Mouse (Mus musculus) thymus, adult 2 months (tissue): ENCODE measurements at regions not wholly inside any gene's neighbourhood (a gene's known extent, or its start where the extent isn't known, plus 50 kb on each side); places are given as distances from the start of the nearest gene placed in this dataset.
A peak's percentile ranks its signal among the peaks of the same experiment; 100 is the strongest.

ENCODE experiments used
- DNase-seq: peaks from one replicate; pipeline ENCODE4 v3.0.0; 2021
- H3K27ac ChIP-seq: fragments of 200-500 bp; 2 replicates; pipeline ENCODE4 v1.5.1; 2012; ENCODE audit warnings: low read length, control low read depth; ENCODE audit not compliant: control insufficient read depth, insufficient read depth
- H3K27me3 ChIP-seq: fragments of 200-500 bp; 2 replicates; pipeline ENCODE4 v1.6.1; 2012; ENCODE audit warnings: mild to moderate bottlenecking, low read length, moderate library complexity, mixed read lengths; ENCODE audit not compliant: control insufficient read depth, insufficient read depth
- H3K36me3 ChIP-seq: fragments of 200-500 bp; 2 replicates; pipeline ENCODE4 v1.6.1; 2012; ENCODE audit warnings: mild to moderate bottlenecking, low read length, moderate library complexity; ENCODE audit not compliant: control insufficient read depth, insufficient read depth
- H3K4me1 ChIP-seq: fragments of 200-500 bp; replicated peaks from 2 replicates; pipeline ENCODE4 v1.6.1; 2012; ENCODE audit warnings: low read length; ENCODE audit not compliant: control insufficient read depth, insufficient read depth
- H3K4me3 ChIP-seq: fragments of 200-500 bp; 2 replicates; pipeline ENCODE4 v1.5.1; 2012; ENCODE audit warnings: mild to moderate bottlenecking, low read length, control low read depth, moderate library complexity; ENCODE audit not compliant: control insufficient read depth, insufficient read depth
- CTCF ChIP-seq: fragments of 200-500 bp; IDR thresholded peaks from 2 replicates; pipeline ENCODE4 v1.5.1; 2012; ENCODE audit warnings: mild to moderate bottlenecking, control low read depth, low read length, moderate library complexity, borderline replicate concordance; ENCODE audit not compliant: control insufficient read depth, poor library complexity, insufficient read depth; ENCODE audit errors: extremely low read depth
- POLR2A ChIP-seq: fragments of 200-500 bp; IDR thresholded peaks from 2 replicates; pipeline ENCODE4 v1.6.1; 2012; ENCODE audit warnings: mild to moderate bottlenecking, low read length, control low read depth, moderate library complexity; ENCODE audit not compliant: control insufficient read depth, poor library complexity, insufficient read depth; ENCODE audit errors: extremely low read depth
- WGBS: fragments of 180-500 bp; shearing (Covaris S2); methylation state at CpG from one replicate; pipeline ENCODE4 v1.1.7; 2018; 5-methylcytosine and 5-hydroxymethylcytosine counted together

DNA sequence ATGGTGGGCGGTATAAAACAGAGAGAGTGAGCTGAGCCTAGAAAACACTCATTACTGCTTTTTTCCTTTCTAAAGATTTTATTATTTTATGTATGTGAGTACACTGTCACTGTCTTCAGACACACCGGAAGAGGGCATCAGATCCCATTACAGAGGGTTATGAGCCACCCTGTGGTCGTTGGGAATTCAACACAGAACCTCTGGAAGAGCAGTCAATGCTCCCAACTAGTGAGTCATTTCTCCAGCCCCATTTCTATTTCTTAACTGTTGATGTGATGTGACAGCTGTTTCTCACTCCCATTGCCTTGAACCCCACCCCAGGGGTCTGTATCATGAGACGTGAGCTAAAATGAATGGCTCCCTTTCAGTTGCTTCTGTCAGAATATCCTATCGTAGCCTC lies 82.6 kb upstream of the Haao start:
- no peak for DNase-seq
- TF ChIP-seq POLR2A (no peak), CTCF (no peak)
- Histone ChIP-seq H3K27ac (no peak overlapping the region), H3K4me3 (no peak overlapping the region), H3K36me3 (no peaks in the 10 kb centered on the region), H3K4me1 (peaks cover 6% of the 10 kb centered on the region), H3K27me3 (no peaks in the 10 kb centered on the region)
- 90% methylated on average over 5 of the region's 5 CpGs for WGBS

DNA sequence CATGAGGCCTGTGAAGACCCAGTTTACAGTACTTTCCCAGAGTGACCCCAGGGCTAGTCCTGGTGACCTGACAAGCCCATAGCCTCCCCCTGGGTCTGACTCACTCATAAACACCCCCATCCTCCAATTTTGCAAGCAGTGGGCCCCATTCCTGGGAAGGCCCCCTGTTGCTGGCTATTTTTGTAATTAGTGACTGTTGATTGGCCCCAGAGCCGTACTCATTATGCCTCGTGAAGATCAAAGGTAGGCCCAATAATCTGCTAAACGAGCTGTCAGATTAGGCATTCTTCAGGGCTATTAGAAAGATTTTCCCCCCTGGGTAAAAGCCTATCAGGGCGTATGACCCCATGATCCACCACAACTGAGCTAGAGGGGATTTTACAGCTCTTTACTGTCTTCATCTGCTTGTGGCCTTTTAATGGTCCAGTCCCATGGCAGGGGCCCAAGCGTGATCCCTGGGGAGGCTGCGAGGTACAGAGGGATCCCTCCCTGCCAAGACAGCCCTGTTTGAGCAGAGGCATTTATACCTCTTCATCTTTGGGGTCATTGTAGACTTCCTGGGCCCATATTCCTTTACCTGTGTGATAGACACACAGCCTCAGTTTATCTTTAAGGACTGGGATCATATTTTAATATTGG lies 80.1 kb upstream of the Haao start:
- no peak for TF ChIP-seq POLR2A
- TF ChIP-seq CTCF = no peak
- no peak overlapping the region for H3K4me3 ChIP-seq
- H3K27me3 ChIP-seq = no peaks in the 10 kb centered on the region
- H3K36me3 ChIP-seq = no peaks in the 10 kb centered on the region
- no peak overlapping the region for H3K27ac ChIP-seq
- H3K4me1 ChIP-seq = no peaks in the 10 kb centered on the region
- 95% methylated on average over 6 of the region's 6 CpGs for WGBS
- DNase-seq = no peak

DNA sequence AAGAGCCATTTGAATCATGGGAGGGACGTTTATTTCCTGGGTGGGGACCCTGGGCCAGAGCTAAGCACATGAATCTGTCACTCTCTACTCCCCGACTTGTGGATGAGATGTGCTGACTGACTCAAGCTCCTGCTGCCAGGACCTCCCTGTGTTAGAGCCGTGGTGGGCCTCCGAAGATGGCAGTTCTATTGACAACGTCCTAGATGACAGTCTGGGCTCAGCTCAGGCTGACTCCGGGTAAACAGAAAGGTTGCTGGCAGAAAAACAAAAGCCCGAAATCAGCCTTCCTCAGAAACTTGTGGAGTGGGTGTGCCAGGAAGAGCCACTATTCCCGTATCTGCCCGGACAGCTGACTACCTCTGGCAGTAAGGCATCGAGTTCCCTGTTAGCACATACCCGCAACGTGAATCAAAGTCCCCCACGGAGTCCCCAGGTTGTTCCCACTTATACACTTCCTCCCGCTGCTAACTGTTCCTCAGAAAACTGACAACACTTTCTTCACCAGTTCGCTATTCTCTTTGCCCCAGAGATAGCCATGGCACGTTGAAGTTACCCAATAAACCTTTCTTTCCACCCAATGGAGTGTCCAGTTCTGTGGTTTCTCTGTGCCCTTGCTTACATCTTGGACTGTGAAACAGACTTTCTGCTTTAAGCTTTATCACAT lies 76.6 kb upstream of the Haao start:
- TF ChIP-seq POLR2A (no peak), CTCF (no peak)
- peaks cover 5% of the 10 kb centered on the region; the same call in 1 of the 2 replicates for H3K4me1 ChIP-seq
- no peak overlapping the region for H3K4me3 ChIP-seq
- no peak for DNase-seq
- 79% methylated on average over 16 of the region's 16 CpGs for WGBS
- H3K27ac ChIP-seq = no peak overlapping the region
- no peaks in the 10 kb centered on the region for H3K27me3 ChIP-seq
- no peaks in the 10 kb centered on the region for H3K36me3 ChIP-seq

DNA sequence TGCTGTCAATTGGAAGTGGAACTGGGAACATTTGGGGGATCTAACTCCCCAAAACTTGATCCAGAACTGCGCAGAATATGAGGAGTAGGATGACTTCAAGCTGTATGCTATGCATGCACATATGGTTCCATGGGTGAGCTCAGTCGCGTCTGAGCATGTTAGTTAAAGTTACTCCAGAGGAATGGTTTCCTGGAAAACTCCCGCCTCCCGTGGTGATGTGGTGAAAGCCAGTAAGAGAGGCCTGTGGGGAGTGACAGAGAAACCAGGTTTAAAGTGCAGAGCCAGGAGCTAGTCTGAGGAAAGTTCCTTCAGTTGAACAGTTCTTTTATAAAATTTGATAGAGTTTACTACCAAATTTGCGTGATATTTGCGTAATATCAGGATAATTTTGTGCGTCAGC lies 73.1 kb upstream of the Haao start:
- TF ChIP-seq POLR2A (no peak), CTCF (no peak)
- Histone ChIP-seq H3K27me3 (no peaks in the 10 kb centered on the region), H3K4me1 (peaks cover 25% of the 10 kb centered on the region), H3K36me3 (no peaks in the 10 kb centered on the region), H3K27ac (no peak overlapping the region), H3K4me3 (no peak overlapping the region)
- 86% methylated on average over 8 of the region's 8 CpGs for WGBS
- DNase-seq = no peak

DNA sequence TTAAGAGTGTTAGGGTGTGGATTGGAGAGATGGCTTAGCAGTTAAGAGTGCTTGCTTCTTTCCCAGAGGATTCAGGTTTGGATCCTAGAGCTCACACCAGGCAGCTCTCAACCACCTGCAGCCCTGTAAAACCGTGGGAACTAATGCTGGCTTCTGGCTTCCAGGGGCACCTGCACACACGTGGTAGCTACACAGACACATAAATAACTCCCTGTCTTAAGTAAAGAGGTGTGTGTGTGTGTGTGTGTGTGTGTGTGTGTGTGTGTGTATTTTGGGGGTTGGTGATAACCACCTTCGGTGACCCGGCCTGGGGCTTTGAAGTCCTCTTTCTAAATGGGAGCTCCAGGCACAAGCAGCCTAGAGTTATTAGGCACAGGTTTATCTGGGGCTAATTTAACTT lies 72.5 kb upstream of the Haao start:
- 11% methylated on average over 4 of the region's 4 CpGs for WGBS
- TF ChIP-seq POLR2A = no peak
- TF ChIP-seq CTCF = no peak
- Histone ChIP-seq H3K36me3 (no peaks in the 10 kb centered on the region), H3K27ac (no peak overlapping the region), H3K27me3 (no peaks in the 10 kb centered on the region), H3K4me3 (no peak overlapping the region), H3K4me1 (peaks cover 25% of the 10 kb centered on the region)
- DNase-seq = no peak

DNA sequence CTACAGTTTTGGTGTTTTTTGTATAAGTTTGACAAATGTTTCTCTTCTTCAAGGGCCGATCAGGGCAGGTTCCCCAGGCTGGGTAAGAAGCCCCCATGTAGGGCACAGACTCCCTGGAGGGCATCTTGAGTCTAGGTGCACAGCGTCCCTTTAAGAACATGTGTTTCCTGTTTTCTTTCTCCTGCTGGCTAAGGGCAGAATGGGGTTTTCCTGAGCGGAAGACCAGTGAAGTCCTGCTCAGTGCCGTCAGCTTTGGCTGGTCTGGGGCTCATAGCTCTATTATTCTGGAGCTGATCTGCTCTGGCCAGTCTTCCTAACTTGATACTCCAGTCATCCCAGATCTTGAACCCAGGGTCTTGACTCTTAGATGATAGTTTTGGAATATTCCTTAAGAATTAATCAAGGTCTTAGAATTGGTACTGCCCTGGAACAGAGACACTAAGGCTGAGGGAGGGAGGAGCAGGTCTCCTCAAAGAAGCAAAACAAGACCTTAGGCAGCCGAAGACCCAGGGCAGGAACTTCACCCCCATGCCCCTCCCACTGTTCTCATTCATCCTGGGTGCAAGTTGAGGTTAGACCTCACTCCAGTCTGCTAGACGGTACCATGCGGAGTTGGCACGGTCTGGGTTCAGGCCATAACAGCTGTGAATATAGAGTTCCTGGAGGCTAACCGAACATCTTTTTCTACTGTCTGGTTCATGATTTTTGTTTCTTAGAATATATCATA lies 70.8 kb upstream of the Haao start:
- H3K27me3 ChIP-seq = no peaks in the 10 kb centered on the region
- H3K4me1 ChIP-seq = peaks cover 25% of the 10 kb centered on the region
- H3K27ac ChIP-seq = 0 out of 2 replicates have a peak overlapping the region, but pooled peaks have one; percentile 18
- H3K36me3 ChIP-seq = no peaks in the 10 kb centered on the region
- TF ChIP-seq CTCF = no peak
- no peak for TF ChIP-seq POLR2A
- whole genome bisulfite sequencing = 10% methylated on average over 9 of the region's 9 CpGs
- H3K4me3 ChIP-seq = no peak overlapping the region
- peak; percentile 28 for DNase-seq

DNA sequence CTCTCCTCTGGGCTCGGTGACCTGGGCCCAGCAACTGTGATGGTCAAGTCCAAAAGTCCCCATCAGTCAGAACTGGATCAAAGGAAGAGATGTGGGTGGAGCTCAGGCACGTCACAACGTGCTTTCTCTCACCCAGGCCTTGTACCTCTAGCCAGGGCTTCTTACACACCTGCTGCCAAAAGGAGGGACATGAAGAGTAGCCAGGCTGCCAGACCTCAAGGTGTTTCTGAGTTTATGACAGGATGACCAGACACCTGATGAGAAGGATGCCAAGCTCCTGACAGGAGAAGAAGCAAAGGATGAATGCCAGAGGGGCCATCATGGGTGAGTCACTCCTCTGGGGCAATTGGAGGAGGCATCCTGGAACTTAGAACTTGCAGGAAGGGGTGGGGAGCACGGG lies 70.0 kb upstream of the Haao start:
- TF ChIP-seq POLR2A = no peak
- no peak for TF ChIP-seq CTCF
- Histone ChIP-seq H3K27me3 (no peaks in the 10 kb centered on the region), H3K36me3 (no peaks in the 10 kb centered on the region), H3K27ac (peak overlapping the region; percentile 3; the same call in 1 of the 2 replicates), H3K4me1 (peaks cover 25% of the 10 kb centered on the region), H3K4me3 (no peak overlapping the region)
- 53% methylated on average over 4 of the region's 4 CpGs for WGBS
- DNase-seq = no peak
